Mouse (Mus musculus): ENCODE measurements at regions not wholly inside any gene's neighbourhood (a gene's known extent, or its start where the extent isn't known, plus 50 kb on each side); places are given as distances from the start of the nearest gene placed in this dataset.
A peak's percentile ranks its signal among the peaks of the same experiment; 100 is the strongest.

DNA sequence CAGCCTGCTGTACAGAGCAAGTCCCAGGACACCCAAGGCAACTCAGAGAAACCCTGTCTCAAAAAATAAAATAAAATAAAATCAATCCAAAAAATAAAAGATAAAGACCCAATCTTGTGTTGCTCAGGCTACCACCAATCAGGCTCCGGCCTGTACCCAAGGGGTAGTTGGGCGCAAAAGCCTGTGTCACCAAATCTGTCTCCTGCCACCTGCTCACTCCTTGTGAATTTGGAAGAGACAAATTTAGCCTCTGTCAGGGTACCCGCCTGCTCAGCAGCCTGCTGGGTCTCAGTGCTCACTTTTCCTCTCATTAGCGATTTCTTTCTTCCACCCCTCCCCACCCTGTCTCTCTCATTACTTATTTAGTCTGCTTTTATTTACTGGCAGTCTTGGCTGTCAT lies 54.6 kb downstream of the Sox4 start:
- DNase-seq = no peak

DNA sequence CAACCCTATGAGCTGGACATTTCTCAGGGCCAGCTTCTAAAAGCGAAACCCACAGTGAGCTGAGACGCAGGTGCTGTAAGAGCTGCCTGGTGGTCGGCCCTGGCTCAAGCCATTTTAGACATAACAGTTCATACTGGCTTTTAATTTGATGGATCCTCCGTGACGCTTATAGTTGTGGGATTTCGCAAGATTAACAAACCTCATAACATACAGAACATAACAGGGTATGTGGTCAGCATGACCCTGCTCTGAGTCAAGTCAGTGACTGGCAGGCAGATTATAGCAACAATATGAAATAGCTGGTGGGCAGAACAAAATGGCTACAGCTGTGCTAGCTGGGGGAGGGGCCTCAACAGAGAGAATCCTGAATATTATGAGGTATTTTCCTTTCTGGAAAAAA lies 60.6 kb downstream of the Sox4 start:
- DNase-seq = no peak

DNA sequence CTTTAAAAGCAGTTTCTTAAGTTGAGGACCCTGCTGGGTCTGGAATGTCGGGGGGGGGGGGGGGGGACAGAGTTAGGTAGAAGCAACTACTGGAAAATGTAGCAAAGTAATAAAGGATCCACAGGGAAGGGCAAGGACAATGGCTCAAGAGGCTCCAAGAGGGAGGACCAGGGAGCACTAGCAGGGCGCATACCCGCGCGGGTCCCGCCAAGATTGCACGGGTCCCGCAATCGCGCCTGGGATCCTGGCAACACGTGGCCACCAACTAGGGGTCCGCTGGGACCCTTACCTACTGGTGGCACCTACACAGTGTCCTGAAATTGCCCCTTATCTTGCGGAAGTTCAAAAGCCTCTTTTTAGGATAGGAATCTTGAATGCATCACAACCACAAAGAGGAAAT lies 66.4 kb downstream of the Sox4 start:
- DNase-seq = no peak

DNA sequence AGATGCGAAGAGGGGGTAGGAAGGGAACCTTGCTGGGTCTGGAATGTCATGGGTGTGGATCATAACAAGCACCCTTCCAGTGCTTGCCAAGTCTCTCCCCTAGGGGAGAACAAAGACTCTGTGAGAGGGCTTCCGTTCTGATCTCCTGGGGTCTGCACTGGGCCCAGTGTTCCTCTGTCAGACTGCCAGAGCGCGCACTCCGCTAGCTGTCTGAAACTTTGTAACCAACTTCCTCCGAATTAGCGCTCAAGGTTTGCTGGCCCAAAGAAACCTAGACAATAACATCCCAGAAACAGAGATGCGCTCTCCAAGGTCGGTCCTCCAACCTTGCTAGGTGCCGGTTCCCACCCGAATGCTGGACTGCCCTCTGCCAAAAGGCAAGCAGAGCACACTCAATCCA lies 66.8 kb downstream of the Sox4 start:
- DNase-seq = peak; percentile 47

DNA sequence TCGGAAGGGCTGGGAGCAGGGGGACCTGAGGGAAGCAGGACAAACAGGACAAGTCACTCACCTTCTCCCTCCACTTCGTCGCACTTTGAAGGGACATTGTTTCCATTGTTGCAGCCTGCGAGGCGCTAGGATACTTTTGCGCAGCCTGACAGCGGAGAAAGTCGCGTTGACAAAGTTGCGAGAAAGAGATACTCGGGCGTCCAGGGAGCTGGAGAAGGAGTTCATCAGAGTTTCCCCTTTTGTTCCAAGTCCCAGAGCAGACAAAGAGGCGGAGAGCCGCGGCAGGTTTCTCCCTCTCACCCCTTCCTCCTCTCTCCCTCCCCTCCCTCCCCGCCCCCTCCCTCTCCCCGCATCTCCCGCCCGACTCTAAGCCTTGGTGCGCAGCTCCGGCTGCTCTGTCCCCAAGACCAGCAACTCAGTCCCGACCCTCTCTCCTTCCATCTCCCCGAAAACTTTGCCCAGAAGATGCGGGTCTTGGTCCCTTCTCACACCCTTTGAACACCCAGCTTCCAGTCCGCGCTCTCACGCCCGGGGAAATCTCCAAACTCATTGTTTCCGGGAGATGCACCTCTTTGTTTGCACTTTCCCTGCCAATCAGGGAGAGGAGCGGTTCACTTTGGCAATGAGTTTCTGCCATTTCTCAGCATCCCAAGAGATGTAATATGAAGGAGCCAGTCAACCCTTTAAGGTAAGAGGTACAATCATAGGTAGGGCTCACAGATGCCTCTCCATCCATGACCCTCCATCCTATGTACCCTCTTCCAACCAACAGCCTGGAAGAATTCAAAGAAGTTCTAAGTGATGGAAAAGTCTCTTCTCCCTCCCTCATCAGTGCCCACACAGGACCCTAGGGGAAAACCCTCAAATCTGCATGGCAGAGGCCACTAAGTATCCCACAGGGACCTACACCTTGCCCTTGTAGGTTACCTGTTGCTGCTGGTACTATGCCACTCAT lies 68.2 kb downstream of the Sox4 start:
- peak; percentile 52 for DNase-seq

DNA sequence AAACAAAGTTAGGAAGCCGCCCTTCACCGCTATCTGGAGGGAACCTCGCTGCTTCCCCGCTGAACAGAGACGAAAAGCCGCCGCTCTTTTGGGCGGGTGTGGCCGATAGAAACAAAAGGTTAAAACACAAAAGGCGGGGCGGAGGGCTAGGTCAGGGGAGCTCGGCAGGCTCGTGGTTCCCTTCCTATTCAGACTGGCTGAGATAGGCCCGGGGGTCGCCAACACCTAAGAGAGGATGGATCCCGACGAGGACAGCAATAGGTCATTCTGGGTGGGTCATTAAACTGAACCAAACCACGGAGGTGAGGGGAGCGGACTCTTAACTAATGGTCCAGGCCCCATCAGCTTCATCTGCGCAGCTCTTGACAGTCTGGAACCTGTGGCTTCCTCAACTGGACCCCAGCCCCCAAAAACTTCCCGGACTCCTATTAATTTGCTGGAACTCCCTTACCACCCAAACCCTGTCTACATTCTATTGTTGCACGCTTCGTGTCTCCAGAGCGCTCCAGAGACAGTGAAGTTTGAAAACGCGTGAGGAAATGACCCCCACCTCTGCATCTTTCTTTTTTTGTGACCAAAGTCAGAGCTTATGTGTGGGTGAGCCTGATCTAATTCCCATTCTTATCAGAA lies 69.2 kb downstream of the Sox4 start:
- DNase-seq = peak; percentile 75

DNA sequence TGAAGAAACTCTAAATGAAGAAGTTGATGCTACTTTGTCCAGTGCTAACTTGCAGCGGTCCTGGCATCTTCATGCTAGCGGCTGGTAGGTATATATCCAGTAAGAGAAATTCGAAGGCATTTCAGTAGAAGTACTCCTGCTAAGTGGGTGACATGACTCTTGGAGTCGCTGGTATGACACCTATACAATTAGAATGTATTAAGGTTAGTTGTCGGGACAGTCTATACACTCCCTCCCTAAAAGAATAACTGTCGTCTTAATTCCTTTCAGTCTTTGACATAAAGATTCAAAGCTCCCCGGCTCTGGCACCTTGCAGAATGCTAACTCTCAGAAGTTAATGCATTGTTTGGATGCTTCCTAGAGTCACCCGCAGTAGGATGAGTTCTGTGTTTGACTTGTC lies 70.1 kb downstream of the Sox4 start:
- DNase-seq = peak; percentile 31

DNA sequence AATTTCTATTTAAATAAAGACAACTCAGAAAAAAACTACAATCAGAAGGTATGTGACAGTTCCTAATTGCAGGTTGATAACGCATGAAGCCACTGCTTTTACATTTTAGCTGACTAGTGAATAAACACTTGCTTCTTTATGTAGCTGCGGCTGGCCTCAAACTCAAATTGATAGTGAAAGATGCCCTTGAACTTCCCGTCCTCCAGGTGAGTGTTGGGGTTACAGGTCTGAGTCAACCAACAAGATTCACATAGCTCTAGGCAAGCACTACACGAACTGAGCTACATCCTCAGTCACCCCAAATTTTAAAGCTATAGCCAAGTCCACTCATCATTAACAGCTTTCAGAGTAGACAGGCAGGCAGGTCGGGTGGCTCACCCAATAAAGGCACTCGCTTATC lies 72.6 kb downstream of the Sox4 start:
- peak; percentile 29 for DNase-seq

DNA sequence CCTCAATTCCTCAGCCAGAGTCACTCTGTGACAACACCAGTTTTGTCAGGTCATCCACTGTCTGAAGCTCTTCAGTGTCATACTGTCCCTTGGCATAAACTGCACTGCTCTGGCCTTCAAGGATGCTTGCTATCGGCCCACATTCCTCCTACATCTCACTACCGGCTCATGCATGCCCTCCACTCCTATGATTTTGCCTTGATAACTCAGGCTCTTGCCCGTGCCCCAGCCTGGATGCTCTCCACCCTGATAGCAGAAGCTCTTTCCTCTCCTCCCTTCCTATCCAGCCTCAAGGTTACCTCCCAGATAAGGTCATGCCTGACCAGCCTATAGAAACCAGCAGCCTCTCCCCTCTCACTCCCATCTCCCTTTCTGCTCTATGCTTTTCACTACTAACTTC lies 74.8 kb downstream of the Sox4 start:
- no peak for DNase-seq

DNA sequence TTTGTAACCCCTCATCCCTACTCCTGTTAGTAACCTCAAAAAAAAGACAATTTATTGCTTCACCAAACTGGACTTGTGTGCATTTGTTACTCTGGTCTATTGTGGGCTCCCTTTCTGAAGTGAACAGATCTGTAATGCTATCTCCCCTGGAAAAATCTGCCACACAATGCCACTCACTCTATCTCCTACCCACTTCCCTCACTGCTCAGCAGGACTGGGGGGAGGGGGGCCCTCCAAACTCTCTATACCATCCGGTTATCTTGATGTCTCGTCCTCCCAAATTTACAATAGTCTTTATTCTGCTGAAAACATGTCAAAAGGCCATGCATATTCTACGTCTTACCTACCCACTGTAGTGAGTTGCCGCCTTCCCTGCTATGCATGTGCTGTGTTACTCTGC lies 76.7 kb downstream of the Sox4 start:
- DNase-seq = peak; percentile 35

DNA sequence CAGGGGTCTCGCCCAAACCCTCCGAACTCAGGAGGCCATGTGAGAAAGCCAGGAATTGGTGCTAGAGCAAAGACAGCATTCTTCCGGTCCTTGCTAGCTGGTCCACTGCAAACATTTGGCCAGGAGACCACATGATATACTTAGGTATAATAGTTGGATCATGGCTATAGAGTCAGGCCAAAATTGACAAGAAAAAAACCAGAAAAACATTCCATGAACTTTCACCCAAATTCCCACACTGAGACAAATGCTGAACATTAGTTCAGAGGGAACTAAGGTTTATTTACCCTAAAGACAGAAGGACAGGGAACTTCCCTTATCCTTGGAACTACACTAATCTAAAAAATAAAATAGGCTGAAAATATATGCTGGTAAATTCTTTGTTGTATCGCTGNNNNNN lies 82.8 kb downstream of the Sox4 start:
- DNase-seq = no peak

DNA sequence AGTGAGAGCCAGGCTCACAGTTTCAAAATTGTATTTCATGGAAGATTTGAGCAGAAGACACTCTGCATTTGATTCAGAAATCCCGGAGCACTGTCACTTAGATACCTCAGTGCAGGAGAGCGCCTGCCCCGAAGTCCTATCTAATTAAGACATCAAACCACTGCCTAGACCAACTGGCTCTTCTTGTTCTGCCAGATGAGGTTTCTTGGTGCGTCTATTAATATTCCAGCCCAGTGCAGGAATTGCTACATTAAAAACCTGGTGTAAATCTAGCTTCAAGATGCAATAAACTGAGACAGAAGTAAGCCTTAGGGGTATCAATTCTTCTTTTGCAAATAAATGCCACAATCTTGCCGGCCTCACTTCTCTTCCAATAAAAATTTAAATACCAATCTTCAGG lies 86.3 kb downstream of the Sox4 start:
- no peak for DNase-seq

DNA sequence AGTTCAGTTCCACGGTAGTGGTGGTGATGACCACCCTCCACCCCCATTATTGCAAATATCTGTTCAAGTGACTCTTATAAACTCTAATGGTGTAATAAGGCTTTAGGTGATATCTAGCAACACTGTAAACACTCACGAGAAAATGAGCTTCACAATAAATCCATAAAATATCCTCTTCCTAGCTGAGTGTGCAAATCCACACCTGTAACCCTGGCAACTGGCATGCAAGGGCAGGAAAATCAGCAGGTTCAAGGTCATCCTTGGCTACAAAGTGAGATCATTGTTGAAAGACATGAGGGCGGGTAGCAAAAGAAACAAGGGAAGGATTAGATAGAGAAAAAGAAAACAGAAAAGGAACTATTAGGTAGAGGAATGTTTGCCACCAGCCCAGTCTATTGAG lies 86.8 kb downstream of the Sox4 start:
- no peak for DNase-seq

DNA sequence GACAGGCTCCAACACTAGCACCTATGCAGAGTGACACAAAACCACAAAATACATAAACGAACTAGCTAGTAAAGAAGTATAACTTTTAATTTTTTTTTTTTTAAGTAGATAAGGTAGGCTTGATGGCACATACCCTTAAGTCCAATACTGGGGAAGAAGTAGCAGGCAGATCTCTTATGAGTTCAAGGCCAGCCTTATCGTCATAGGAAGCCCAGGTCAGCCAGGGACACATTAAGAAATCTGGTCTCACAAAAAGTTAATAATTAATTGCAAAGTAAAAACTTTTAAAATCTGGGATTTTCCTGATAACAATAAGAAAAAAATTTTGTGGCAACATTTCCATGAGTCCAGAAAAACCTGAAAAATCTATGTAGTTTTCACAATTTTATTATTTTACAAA lies 92.9 kb downstream of the Sox4 start:
- no peak for DNase-seq

DNA sequence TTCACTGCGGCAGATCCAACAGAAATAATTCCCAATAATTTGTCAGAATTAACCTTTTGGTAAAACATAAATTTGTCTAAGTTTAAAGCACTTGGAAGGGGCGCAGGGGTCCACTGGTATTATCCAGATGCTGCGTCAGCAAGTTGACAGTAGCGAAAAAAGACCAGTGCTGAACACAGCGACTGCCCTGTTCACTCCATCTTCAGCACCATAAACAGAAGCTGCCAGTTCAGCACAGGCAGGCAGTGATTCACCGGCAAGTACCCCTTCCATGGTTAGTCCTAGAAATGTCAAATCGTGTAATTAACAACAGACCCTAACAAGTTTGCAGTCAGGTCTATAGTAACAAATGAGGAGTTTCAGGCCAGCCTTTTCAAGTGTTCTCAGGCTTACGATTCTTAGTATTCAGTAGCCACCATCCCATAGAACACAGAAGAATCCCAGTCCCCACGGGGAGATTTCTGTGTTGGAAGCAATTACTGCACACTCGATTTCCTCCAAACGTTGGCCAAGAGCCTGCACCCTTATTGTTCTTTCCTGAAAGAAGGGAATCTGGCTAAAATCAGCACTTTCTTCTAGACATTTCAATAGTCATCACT lies 93.6 kb downstream of the Sox4 start:
- no peak for DNase-seq

DNA sequence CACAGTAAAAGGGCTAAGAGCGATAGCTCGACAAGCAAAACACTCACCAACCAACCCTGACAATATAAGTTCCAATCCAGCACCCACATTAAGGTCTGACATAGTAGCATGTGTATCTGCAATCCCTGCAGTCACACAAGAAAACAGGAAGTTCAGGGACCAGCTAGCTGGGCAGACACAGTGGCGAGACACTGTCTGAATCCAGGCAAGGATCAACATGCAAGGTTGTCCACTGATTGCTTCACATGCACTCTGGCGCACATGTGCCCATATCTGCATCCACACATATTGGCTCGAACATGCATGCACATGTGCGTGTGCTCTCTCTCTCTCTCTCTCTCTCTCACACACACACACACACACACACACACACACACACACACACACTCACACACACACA lies 95.5 kb downstream of the Sox4 start:
- DNase-seq = no peak

DNA sequence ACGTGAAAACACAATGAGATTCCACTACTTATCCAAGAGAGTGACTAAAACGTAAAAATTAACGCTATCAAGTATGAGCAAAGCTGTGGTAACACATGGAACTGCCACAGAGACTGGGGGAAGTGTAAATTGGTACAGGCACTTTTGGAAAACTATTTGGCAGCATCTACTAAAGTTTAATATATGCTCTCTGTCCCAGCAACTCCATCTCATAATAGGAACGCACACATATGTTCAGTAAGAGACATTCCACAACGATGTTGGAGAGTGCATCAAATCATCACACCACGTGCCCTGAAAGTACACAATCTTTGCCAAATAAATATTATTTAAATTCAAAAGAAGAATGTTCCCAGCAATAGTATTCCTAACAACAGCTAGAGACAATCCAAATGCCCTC lies 96.3 kb downstream of the Sox4 start:
- no peak for DNase-seq

DNA sequence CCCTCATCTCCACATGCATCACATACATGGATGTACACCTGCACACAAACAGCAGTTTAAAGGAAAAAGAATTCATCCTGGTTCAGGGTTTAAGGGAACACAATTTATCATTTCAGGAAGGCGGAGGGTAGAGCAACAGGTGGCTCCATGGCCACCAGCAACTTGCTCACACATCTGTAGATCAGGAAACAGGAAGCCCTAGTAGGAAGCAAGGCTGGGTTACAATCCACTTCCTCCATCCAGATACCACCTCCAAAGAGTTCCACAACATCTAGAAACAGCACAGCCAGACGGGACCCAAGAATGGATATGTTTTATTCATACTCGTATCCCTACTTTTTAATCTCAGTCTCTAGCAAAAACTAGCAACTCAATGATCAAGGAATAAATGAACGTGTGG lies 97.0 kb downstream of the Sox4 start:
- DNase-seq = no peak

DNA sequence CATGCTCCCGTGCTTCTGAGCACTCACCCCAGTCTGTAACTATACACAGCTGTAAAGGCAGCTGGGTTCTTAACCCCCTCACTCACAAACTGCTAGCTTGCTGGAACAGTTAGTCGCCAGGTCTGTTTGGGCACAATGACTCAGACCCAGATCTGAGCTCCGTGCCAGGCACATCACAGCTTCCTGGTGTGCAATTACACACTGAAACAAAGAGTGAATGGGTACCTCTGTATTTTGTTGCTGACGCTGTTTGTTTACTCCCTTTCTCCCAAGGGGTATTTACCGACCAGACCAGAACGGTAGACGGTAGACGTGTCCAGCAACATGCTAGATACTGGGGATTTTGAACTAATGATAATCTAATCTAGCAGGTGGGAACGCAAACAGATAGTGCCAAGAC lies 99.3 kb downstream of the Sox4 start:
- DNase-seq = no peak

DNA sequence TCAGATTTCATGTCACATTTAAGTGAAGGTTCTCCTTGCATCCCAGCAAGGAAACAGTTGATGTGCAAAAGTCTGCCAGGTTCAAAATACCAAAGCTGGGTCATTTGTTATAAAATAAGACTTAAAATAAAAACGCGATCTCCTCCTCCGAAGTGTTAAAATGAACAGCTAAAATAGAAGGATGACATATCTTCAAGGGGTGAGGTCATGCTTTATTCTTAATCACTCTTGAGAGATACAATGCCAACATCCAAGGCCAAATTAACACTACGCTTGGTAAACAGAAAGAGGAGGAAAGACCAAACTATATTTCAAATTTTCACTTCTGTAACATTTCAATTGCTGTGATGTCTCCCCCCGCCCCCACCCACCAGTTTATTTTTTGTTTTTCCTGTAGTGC lies 105.2 kb downstream of the Sox4 start:
- no peak for DNase-seq

DNA sequence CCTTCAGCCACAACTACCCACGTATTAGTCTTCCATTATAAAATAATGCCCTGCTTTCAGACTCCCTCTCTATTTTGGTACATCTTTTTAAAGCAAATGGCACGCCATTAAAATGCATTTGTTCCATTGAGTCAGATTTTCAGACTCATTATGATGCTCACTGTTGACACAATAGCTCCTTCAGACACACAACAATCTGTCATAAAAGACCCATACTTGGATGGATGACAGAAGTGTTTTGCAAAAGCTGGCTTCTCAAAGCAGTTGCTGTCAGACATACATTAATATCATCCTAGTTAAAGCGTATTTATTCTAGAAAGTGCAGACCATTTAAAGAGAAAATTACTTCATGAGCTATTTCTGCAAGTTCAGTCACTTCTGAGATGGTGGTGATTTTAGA lies 106.0 kb downstream of the Sox4 start:
- no peak for DNase-seq

DNA sequence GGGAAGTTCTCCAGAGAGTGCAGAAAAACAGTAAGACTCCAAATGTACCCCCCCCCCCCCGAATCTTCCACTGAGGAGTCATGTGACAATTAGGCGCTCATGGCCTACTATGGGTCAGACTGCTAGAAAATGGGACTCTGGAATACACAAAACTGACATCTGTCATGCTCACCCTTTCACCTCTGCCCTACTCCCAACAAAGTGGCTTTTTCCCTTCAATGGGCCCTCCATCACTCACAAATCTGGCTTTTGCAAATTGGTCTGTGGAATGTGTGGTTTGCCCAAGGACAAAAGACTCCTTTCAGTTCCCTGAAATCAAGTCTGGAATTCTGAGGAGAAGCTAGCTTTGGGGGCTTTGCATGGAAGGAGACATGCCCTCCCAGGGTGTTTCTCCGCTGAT lies 109.0 kb downstream of the Sox4 start:
- DNase-seq = no peak

DNA sequence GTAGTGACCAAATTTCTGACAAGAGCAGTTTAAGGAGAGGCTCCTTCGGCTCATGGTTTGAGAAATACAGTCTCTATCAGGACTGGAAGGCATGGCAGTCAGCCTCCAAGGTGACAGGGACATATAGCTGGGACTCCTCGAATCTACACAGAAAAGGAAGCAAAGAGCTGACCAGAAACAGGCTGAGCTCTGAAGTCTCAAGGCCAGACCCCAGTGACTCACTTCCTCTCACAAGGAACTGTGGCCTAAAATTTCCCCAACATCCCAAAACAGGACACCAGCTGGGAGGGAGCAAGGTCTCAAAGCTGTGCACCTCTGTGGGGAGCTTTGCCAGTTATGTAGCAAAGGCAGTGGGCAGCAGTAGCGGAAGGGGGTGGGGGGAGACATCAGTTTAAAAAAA lies 110.7 kb downstream of the Sox4 start:
- no peak for DNase-seq

DNA sequence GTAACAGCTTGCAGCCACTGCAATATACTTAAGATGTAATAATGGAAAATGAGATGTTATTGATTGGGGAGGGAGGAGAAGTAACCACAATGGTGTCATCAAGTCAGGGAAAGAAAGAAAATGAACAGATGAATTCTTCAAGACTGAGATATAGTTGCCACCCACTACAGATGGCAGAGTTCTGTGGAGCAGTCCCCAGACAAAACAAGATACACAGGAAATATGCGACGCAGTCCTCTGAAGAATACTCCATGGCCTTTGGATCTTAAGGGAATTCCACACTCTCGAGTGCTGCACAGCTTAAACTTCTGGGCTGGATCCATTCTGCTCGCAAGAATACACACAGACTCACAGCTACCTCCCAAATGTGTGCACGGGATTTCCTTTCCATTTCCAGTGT lies 113.4 kb downstream of the Sox4 start:
- no peak for DNase-seq

All from thymus, postnatal 25 days (tissue).